Comparison of ENCODE assay signal across 8 mouse cellular contexts in genomic region chr2:73273249-73274118, GRCm38 (mm10). TPM values are rescaled to one million over a fixed set of nuclear protein-coding genes. Genes with fewer than 3 reads are reported as not detected.
DNase-seq lines count a peak whose midpoint lies in the region; ATAC-seq and TF ChIP-seq lines count a peak whose summit lies in the region.

No protein-coding gene starts in this region.

- intact Hi-C loops in heart, postnatal 10 days (cut with DNase I) = loop anchor here (5.0 to 10.0 kb wide), 2 partner anchors 541 to 629 kb away; no protein-coding TSS in a partner anchor

- H3K27ac ChIP-seq in heart, embryonic 10.5 days = peak overlapping the region; percentile 30; the same call in 1 of the 2 replicates
- no peak overlapping the region for H3K27ac ChIP-seq in ES-Bruce4 (ENCODE audit: insufficient read depth, low read length)
- peak overlapping the region; percentile 46; the same call in 1 of the 2 replicates for H3K27ac ChIP-seq in forebrain, embryonic 11.5 days (ENCODE audit: low read depth, low read length)

- H3K79me2 ChIP-seq in myocyte (ENCODE audit: control insufficient read depth, insufficient read depth) = no peaks in the 10 kb centered on the region

- peaks cover 87% of the 10 kb centered on the region for H3K27me3 ChIP-seq in heart, embryonic 10.5 days (ENCODE audit: insufficient read depth, poor library complexity, severe bottlenecking)
- H3K27me3 ChIP-seq in ES-Bruce4 (ENCODE audit: control insufficient read depth, insufficient read depth, low read length, poor library complexity, severe bottlenecking) (peaks cover 47% of the 10 kb centered on the region), myocyte (ENCODE audit: control insufficient read depth, insufficient read depth, insufficient read length) (peaks cover 39% of the 10 kb centered on the region)
- H3K27me3 ChIP-seq in forebrain, embryonic 11.5 days (ENCODE audit: control insufficient read depth, insufficient read depth, low read length) = peaks cover 76% of the 10 kb centered on the region

- H3K4me2 ChIP-seq in forebrain, embryonic 11.5 days (ENCODE audit: low read depth, low read length, severe bottlenecking) = peak overlapping the region; percentile 53
- H3K4me2 ChIP-seq in myocyte (ENCODE audit: low read depth) = peak overlapping the region; percentile 74

- no peak for TF ChIP-seq CTCF in ES-Bruce4 (IDR thresholded peaks at IDR 0.05; ENCODE audit: low read depth, low read length)

- H3K9ac ChIP-seq in ES-Bruce4 (ENCODE audit: low read depth, poor library complexity, severe bottlenecking) = 0 out of 2 replicates have a peak overlapping the region, but pooled peaks have one; percentile 3
- H3K9ac ChIP-seq in forebrain, embryonic 11.5 days (ENCODE audit: low read length) = peak overlapping the region; percentile 48

- no peaks in the 10 kb centered on the region for H3K36me3 ChIP-seq in heart, embryonic 10.5 days
- no peaks in the 10 kb centered on the region for H3K36me3 ChIP-seq in ES-Bruce4 (ENCODE audit: control insufficient read depth, insufficient read depth, low read length, poor library complexity, severe bottlenecking)
- no peaks in the 10 kb centered on the region for H3K36me3 ChIP-seq in forebrain, embryonic 11.5 days (ENCODE audit: control insufficient read depth, insufficient read depth, low read length)
- H3K36me3 ChIP-seq in myocyte (ENCODE audit: control insufficient read depth, insufficient read depth) = no peaks in the 10 kb centered on the region

- WGBS in heart, embryonic 10.5 days = under 1% methylated on average over 110 of the region's 110 CpGs
- under 1% methylated on average over 109 of the region's 110 CpGs for WGBS in forebrain, embryonic 11.5 days

- H3ac ChIP-seq in myocyte (ENCODE audit: control insufficient read depth, insufficient read length) = peak overlapping the region; percentile 1

- no peaks in the 10 kb centered on the region for H3K9me3 ChIP-seq in heart, embryonic 10.5 days
- H3K9me3 ChIP-seq in ES-Bruce4 (replicated peaks; ENCODE audit: control insufficient read depth, insufficient read depth, low read length, poor library complexity, severe bottlenecking) = no peaks in the 10 kb centered on the region
- H3K9me3 ChIP-seq in forebrain, embryonic 11.5 days (ENCODE audit: control insufficient read depth, low read length) = no peaks in the 10 kb centered on the region

- peaks cover 59% of the 10 kb centered on the region for H3K4me1 ChIP-seq in heart, embryonic 10.5 days
- no peaks in the 10 kb centered on the region for H3K4me1 ChIP-seq in ES-Bruce4 (ENCODE audit: control insufficient read depth, insufficient read depth, low read length)
- peaks cover 37% of the 10 kb centered on the region for H3K4me1 ChIP-seq in forebrain, embryonic 11.5 days (replicated peaks; ENCODE audit: control insufficient read depth, insufficient read depth, low read length)

- peak; percentile 79 for DNase-seq in heart, embryonic 10.5 days (ENCODE audit: low spot score)
- DNase-seq in heart, postnatal 10 days = no peak
- DNase-seq in forebrain, embryonic 11.5 days (ENCODE audit: low spot score) = peak; percentile 75
- peak; percentile 44 for DNase-seq in kidney, postnatal 10 days
- DNase-seq in c-Kit-positive CD71-positive TER-119-positive erythroid progenitor cells, embryonic 14.5 days (ENCODE audit: low spot score) = no peak

- no peak for ATAC-seq in forebrain, embryonic 11.5 days (replicated peaks; ENCODE audit: low FRiP score)
- no peak for ATAC-seq in frontal cortex, adult (ENCODE audit: low TSS enrichment)

- no peak for TF ChIP-seq POLR2A in ES-Bruce4 (IDR thresholded peaks at IDR 0.05; ENCODE audit: insufficient read depth, low read length)
- no peak for TF ChIP-seq POLR2A in myocyte (IDR thresholded peaks at IDR 0.05; ENCODE audit: insufficient read length, low read depth)

- TF ChIP-seq EP300 in ES-Bruce4 (IDR thresholded peaks at IDR 0.05; ENCODE audit: insufficient read depth, low read depth, low read length) = no peak

- peak overlapping the region; percentile 62 for H3K4me3 ChIP-seq in heart, embryonic 10.5 days
- H3K4me3 ChIP-seq in ES-Bruce4 (ENCODE audit: low read depth, low read length) (peak overlapping the region; percentile 45), myocyte (peak overlapping the region; percentile 19)
- peak overlapping the region; percentile 40 for H3K4me3 ChIP-seq in forebrain, embryonic 11.5 days (ENCODE audit: low read depth, low read length)

TF ChIP-seq in myocyte, 11 proteins besides CTCF, POLR2A, EP300 and RAD21:
- TF ChIP-seq MAX (IDR thresholded peaks at IDR 0.05; ENCODE audit: low read depth) (no peak), POLR2AphosphoS2 (IDR thresholded peaks at IDR 0.05; ENCODE audit: insufficient read length, low read depth) (no peak), TCF3 (IDR thresholded peaks at IDR 0.05; ENCODE audit: insufficient read length, low read depth) (no peak)

RNA-seq across cellular contexts. Expression of gene Sp9, which starts 1.8 kb away (rescaled TPM):
- not detected in 2 replicates for polyA plus RNA-seq in heart, embryonic 10.5 days (2016; fragmentation: Nextera tagmentation; extraction: Ambion mirVana)
- total RNA-seq in heart, postnatal 10 days (2021) = not detected
- not detected in 2 replicates for polyA plus RNA-seq in ES-Bruce4 (2011; ENCODE audit: insufficient read depth, insufficient read length, low read depth, missing spikeins)
- polyA plus RNA-seq in forebrain, embryonic 11.5 days (2014; fragmentation: Nextera tagmentation; extraction: Ambion mirVana) = 5.5 and 8.2 TPM in 2 replicates
- 0.02 TPM for polyA plus RNA-seq in myocyte (2012; fragmentation: generic; extraction: Trizol)

RNA-seq across cellular contexts. Expression of gene Scrn3, which starts 38.9 kb away (rescaled TPM):
- polyA plus RNA-seq in heart, embryonic 10.5 days (2016; fragmentation: Nextera tagmentation; extraction: Ambion mirVana) = 15.1 and 16.6 TPM in 2 replicates
- total RNA-seq in heart, postnatal 10 days (2021) = 10 to 100 TPM; 14.0 to 17.4 TPM
- 33.5 and 33.8 TPM in 2 replicates for polyA plus RNA-seq in ES-Bruce4 (2011; ENCODE audit: insufficient read depth, insufficient read length, low read depth, missing spikeins)
- 11.7 and 14.0 TPM in 2 replicates for polyA plus RNA-seq in forebrain, embryonic 11.5 days (2014; fragmentation: Nextera tagmentation; extraction: Ambion mirVana)
- polyA plus RNA-seq in myocyte (2012; fragmentation: generic; extraction: Trizol) = 10.7 TPM

RNA-seq across cellular contexts. Expression of gene Cir1, which starts 39.0 kb away (rescaled TPM):
- 9.7 and 12.0 TPM in 2 replicates for polyA plus RNA-seq in heart, embryonic 10.5 days (2016; fragmentation: Nextera tagmentation; extraction: Ambion mirVana)
- total RNA-seq in heart, postnatal 10 days (2021) = 10 to 100 TPM; 13.7 to 14.0 TPM
- polyA plus RNA-seq in ES-Bruce4 (2011; ENCODE audit: insufficient read depth, insufficient read length, low read depth, missing spikeins) (18.4 and 20.9 TPM in 2 replicates), myocyte (2012; fragmentation: generic; extraction: Trizol) (6.6 TPM)
- 18.2 and 18.6 TPM in 2 replicates for polyA plus RNA-seq in forebrain, embryonic 11.5 days (2014; fragmentation: Nextera tagmentation; extraction: Ambion mirVana)

RNA-seq across cellular contexts. Expression of gene Ola1, which starts 54.8 kb away (rescaled TPM):
- 73.2 and 80.8 TPM in 2 replicates for polyA plus RNA-seq in heart, embryonic 10.5 days (2016; fragmentation: Nextera tagmentation; extraction: Ambion mirVana)
- 10 to 100 TPM; 53.9 to 59.5 TPM for total RNA-seq in heart, postnatal 10 days (2021)
- 186 and 205 TPM in 2 replicates for polyA plus RNA-seq in ES-Bruce4 (2011; ENCODE audit: insufficient read depth, insufficient read length, low read depth, missing spikeins)
- 99.8 and 110 TPM in 2 replicates for polyA plus RNA-seq in forebrain, embryonic 11.5 days (2014; fragmentation: Nextera tagmentation; extraction: Ambion mirVana)
- polyA plus RNA-seq in myocyte (2012; fragmentation: generic; extraction: Trizol) = 46.0 TPM

Comparison
In these comparisons a context has a peak if more than half of its experiments do, and no peak if none do; other contexts are left out.
1. DNase-seq: peak in heart, embryonic 10.5 days (single experiment), forebrain, embryonic 11.5 days (single experiment) and kidney, postnatal 10 days (single experiment); none in heart, postnatal 10 days (0 of 2) and c-Kit-positive CD71-positive TER-119-positive erythroid progenitor cells, embryonic 14.5 days (single experiment).
2. Peak in every context shown above with its lines, with median percentiles within 50 percentile points of each other: H3K4me3 ChIP-seq.